Mouse (Mus musculus): ENCODE results near the gene Tbc1d8. TPM values are rescaled to one million over a fixed set of nuclear protein-coding genes. Genes with fewer than 3 reads are reported as not detected.

Tbc1d8 gene
- polyA plus RNA-seq, 1 experiment from 2014 or later = 10.6 TPM

- WGBS = 84% methylated on average over 9 of the region's 9 CpGs
- H3K9me3 ChIP-seq = no peaks in the 10 kb centered on the region; the same call in 1 of the 2 replicates
Measured at GRCm38 (mm10) chr1:39474516-39474915, 4.0 kb downstream of the Tbc1d8 start.

DNA sequence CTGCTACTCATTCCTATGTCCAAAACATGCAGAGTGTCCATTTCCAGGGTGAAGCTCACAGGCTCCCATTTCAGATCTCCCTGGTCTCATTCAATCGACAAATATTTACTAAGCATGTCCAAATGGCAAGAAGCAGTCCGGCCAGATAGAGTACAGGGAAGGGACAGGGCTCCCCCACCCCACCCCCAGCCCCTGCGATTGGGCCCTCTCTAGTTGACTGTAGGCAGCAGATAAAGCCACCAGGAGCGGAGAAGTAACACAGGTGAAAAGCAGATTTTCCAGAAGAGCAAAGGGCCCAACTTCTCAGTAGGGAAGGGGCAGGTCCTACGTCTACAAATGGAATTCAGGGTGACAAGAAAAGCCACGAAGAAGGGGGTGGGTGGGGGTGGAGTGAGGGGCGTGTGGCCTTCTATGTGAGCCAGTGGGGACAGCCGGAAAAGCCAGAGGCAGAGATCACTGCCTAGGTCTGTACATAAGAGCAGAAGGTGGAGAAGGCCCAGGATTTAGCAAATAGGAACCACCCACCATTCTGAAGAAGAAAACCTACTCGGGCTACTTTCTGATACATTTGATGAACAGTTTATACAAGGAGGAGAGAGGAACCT is 7.2 kb downstream of the Tbc1d8 start:
- WGBS = 83% methylated on average over 9 of the region's 9 CpGs
- no peak for ATAC-seq (ENCODE audit: low read depth)
- H3K9me3 ChIP-seq = no peaks in the 10 kb centered on the region; the same call in 1 of the 2 replicates

More at GRCm38 (mm10) chr1:39474516-39474915, 4.0 kb downstream of the Tbc1d8 start:
- Histone ChIP-seq H3K36me3 (no peaks in the 10 kb centered on the region), H3K4me3 (no peak overlapping the region), H3K27me3 (peaks cover 7% of the 10 kb centered on the region; the same call in 1 of the 2 replicates), H3K9ac (no peak overlapping the region), H3K4me1 (replicated peaks) (peaks cover 14% of the 10 kb centered on the region), H3K4me2 (no peak overlapping the region), H3K27ac (replicated peaks) (no peak overlapping the region)
- ATAC-seq (ENCODE audit: low read depth) = no peak

DNA sequence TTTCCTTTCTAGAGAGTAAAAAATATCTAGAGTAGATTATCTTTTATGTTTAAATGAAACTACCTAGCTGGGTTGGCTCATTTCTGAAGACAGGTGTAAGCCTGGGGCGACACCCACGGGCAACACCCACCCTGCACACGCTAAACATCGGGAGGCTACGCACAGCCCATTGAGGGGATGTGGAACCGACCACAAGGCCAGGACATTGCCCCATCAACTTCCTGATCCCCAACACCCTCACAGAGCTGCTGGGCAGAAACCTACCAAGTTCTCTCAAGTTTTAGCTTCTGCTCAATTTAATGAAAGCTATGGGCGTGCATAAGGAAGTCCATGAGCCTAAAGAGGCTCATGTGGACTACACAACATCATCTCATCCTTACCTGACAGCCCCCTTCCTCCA is 9.6 kb downstream of the Tbc1d8 start:
- H3K4me1 ChIP-seq (replicated peaks) = peaks cover 4% of the 10 kb centered on the region; the same call in 1 of the 2 replicates
- no peak overlapping the region for H3K27ac ChIP-seq (replicated peaks)
- H3K9ac ChIP-seq = no peak overlapping the region
- no peaks in the 10 kb centered on the region; the same call in 1 of the 2 replicates for H3K9me3 ChIP-seq
- H3K27me3 ChIP-seq = no peaks in the 10 kb centered on the region
- ATAC-seq (ENCODE audit: low read depth) = no peak
- WGBS = 91% methylated on average over 7 of the region's 7 CpGs
- no peak overlapping the region for H3K4me3 ChIP-seq
- no peak overlapping the region for H3K4me2 ChIP-seq
- H3K36me3 ChIP-seq = no peaks in the 10 kb centered on the region

More for the DNA sequence above, 7.2 kb downstream of the Tbc1d8 start:
- Histone ChIP-seq H3K9ac (no peak overlapping the region), H3K4me3 (no peak overlapping the region), H3K27me3 (no peaks in the 10 kb centered on the region), H3K27ac (replicated peaks) (no peak overlapping the region), H3K36me3 (no peaks in the 10 kb centered on the region), H3K4me1 (replicated peaks) (no peaks in the 10 kb centered on the region), H3K4me2 (no peak overlapping the region)

DNA sequence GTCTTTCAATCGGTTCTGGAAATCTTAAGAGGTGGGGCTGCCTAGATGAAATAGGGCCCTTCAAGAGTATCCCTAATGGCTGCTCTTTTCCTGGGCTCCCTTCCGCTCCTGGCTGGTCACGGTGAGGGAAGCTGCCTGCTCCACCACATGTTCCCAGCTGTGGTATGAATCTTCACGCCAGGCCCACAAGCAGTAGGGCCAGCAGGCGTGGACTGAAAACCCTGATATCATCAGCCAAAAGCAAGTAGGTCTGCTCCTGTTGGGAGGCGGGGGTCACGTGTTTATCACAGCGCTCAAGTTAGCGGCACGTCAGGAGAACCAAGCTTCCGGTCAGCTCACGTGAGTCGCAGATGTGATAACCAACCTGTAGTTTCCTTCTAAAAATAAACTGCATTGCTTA is 12.0 kb downstream of the Tbc1d8 start:
- Histone ChIP-seq H3K9ac (no peak overlapping the region), H3K4me3 (no peak overlapping the region), H3K27me3 (no peaks in the 10 kb centered on the region), H3K4me2 (no peak overlapping the region), H3K27ac (replicated peaks) (no peak overlapping the region), H3K4me1 (replicated peaks) (peaks cover 6% of the 10 kb centered on the region; the same call in 1 of the 2 replicates), H3K36me3 (no peaks in the 10 kb centered on the region), H3K9me3 (no peaks in the 10 kb centered on the region; the same call in 1 of the 2 replicates)
- 95% methylated on average over 13 of the region's 13 CpGs for WGBS
- ATAC-seq (ENCODE audit: low read depth) = no peak

DNA sequence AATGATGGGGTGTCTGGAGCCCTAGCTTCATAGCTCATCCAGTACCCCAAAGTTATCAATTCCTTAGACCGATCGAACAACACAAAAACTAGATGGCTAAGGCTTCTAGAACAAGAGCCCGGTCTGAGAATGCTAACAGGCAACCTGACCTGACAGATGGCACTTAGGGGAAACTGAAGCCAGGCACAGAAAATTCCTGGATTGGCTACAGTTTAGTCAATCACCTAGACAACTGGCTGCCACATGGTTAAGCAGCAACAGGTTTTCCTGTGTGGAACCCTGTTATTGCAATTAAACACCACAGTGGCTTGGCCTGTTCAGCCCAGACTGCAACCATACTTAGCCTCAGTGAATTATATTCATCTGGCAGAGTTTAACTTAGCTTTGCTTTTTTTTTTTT is 13.8 kb downstream of the Tbc1d8 start:
- H3K4me1 ChIP-seq (replicated peaks) = peaks cover 6% of the 10 kb centered on the region; the same call in 1 of the 2 replicates
- ATAC-seq (ENCODE audit: low read depth) = no peak
- no peaks in the 10 kb centered on the region for H3K27me3 ChIP-seq
- no peak overlapping the region for H3K27ac ChIP-seq (replicated peaks)
- no peak overlapping the region for H3K4me3 ChIP-seq
- 99% methylated on average over 3 of the region's 3 CpGs for WGBS
- no peaks in the 10 kb centered on the region for H3K36me3 ChIP-seq
- no peaks in the 10 kb centered on the region for H3K9me3 ChIP-seq
- H3K4me2 ChIP-seq = no peak overlapping the region
- H3K9ac ChIP-seq = no peak overlapping the region

GRCm38 (mm10) chr1:39462937-39463444 is 15.6 kb downstream of the Tbc1d8 start:
- 85% methylated on average over 6 of the region's 6 CpGs for WGBS
- H3K36me3 ChIP-seq = no peaks in the 10 kb centered on the region
- no peak overlapping the region for H3K27ac ChIP-seq (replicated peaks)
- H3K9ac ChIP-seq = no peak overlapping the region
- H3K4me1 ChIP-seq (replicated peaks) = peaks cover 6% of the 10 kb centered on the region; the same call in 1 of the 2 replicates
- no peak overlapping the region for H3K4me3 ChIP-seq
- no peak overlapping the region for H3K4me2 ChIP-seq
- no peaks in the 10 kb centered on the region for H3K9me3 ChIP-seq
- ATAC-seq (ENCODE audit: low read depth) = no peak
- H3K27me3 ChIP-seq = no peaks in the 10 kb centered on the region

DNA sequence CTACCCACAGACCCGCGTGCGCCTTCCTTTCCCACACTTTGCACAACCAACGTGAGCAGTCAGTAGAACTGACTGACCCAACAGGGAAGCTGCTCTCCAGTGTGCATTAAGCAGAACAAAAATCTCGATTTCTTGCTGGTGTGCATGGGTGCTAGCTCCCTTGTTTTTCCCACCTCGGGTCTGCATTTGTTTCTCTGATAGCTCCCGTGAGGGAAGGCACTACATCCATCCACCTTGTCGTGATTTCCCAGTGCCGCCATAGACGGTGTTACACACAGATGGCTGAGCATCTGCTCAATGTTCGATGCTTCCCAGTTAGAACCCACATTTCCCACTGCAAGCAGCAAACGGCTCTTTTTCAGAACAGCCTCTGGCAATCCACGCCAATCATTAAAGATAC is 16.5 kb downstream of the Tbc1d8 start:
- H3K9ac ChIP-seq = no peak overlapping the region
- no peak overlapping the region for H3K4me3 ChIP-seq
- H3K36me3 ChIP-seq = no peaks in the 10 kb centered on the region
- 81% methylated on average over 13 of the region's 13 CpGs for WGBS
- peaks cover 6% of the 10 kb centered on the region; the same call in 1 of the 2 replicates for H3K4me1 ChIP-seq (replicated peaks)
- no peak overlapping the region for H3K4me2 ChIP-seq
- no peaks in the 10 kb centered on the region for H3K27me3 ChIP-seq
- no peak for ATAC-seq (ENCODE audit: low read depth)
- no peaks in the 10 kb centered on the region for H3K9me3 ChIP-seq
- no peak overlapping the region for H3K27ac ChIP-seq (replicated peaks)

- Histone ChIP-seq H3K9ac (no peak overlapping the region), H3K4me1 (replicated peaks) (peaks cover 6% of the 10 kb centered on the region), H3K27me3 (no peaks in the 10 kb centered on the region), H3K27ac (replicated peaks) (no peak overlapping the region), H3K4me3 (no peak overlapping the region), H3K36me3 (no peaks in the 10 kb centered on the region), H3K4me2 (no peak overlapping the region), H3K9me3 (no peaks in the 10 kb centered on the region)
- WGBS = 87% methylated on average over 5 of the region's 5 CpGs
- ATAC-seq (ENCODE audit: low read depth) = no peak
Measured at GRCm38 (mm10) chr1:39460495-39460894, 18.1 kb downstream of the Tbc1d8 start.

- Histone ChIP-seq H3K36me3 (no peaks in the 10 kb centered on the region), H3K9ac (no peak overlapping the region), H3K4me1 (replicated peaks) (no peaks in the 10 kb centered on the region; the same call in 1 of the 2 replicates), H3K27me3 (no peaks in the 10 kb centered on the region), H3K4me2 (no peak overlapping the region), H3K27ac (replicated peaks) (no peak overlapping the region), H3K9me3 (no peaks in the 10 kb centered on the region), H3K4me3 (no peak overlapping the region)
- no peak for ATAC-seq (ENCODE audit: low read depth)
- WGBS = 91% methylated on average over 13 of the region's 13 CpGs
Measured at GRCm38 (mm10) chr1:39457887-39458874, 20.4 kb downstream of the Tbc1d8 start.

- Histone ChIP-seq H3K27ac (replicated peaks) (no peak overlapping the region), H3K9ac (no peak overlapping the region), H3K27me3 (no peaks in the 10 kb centered on the region), H3K4me2 (no peak overlapping the region), H3K4me1 (replicated peaks) (no peaks in the 10 kb centered on the region; the same call in 1 of the 2 replicates), H3K36me3 (no peaks in the 10 kb centered on the region), H3K4me3 (no peak overlapping the region), H3K9me3 (no peaks in the 10 kb centered on the region)
- ATAC-seq (ENCODE audit: low read depth) = no peak
- WGBS = 74% methylated on average over 5 of the region's 5 CpGs
Measured at GRCm38 (mm10) chr1:39456421-39456853, 22.1 kb downstream of the Tbc1d8 start.

GRCm38 (mm10) chr1:39455350-39456023 is 23.1 kb downstream of the Tbc1d8 start:
- Histone ChIP-seq H3K4me2 (no peak overlapping the region), H3K4me3 (no peak overlapping the region), H3K4me1 (replicated peaks) (peaks cover 6% of the 10 kb centered on the region), H3K36me3 (no peaks in the 10 kb centered on the region), H3K27me3 (no peaks in the 10 kb centered on the region), H3K27ac (replicated peaks) (no peak overlapping the region), H3K9ac (0 out of 2 replicates have a peak overlapping the region, but pooled peaks have one; percentile 12), H3K9me3 (no peaks in the 10 kb centered on the region)
- WGBS = 81% methylated on average over 23 of the region's 23 CpGs
- no peak for ATAC-seq (ENCODE audit: low read depth)
